Mouse (Mus musculus) retina, adult 2 months (tissue): ENCODE data around the gene Prep.
"Not testable (repeated sequence)": the region's sequence is repeated elsewhere in the genome, so short reads cannot be mapped to it uniquely, and the experiment has no call there.

Experiments used
- DNase-seq: peaks from one replicate; pipeline ENCODE4 v3.0.0-alpha.2; 2012; ENCODE audit warnings: low read depth, low spot score

The Prep gene

GRCm38 (mm10) chr10:45076585-45076984 is 9.6 kb downstream of the Prep start:
- no peak for DNase-seq

- DNase-seq: no peak
These were observed 10.3 kb downstream of the Prep start for GRCm38 (mm10) chr10:45077353-45077752.

- DNase-seq: no peak
These were observed 12.8 kb downstream of the Prep start for GRCm38 (mm10) chr10:45079756-45080155.

- DNase-seq: no peak
These were observed 13.5 kb downstream of the Prep start for GRCm38 (mm10) chr10:45080490-45080889.

GRCm38 (mm10) chr10:45082730-45083129 is 15.7 kb downstream of the Prep start:
- DNase-seq: no peak

GRCm38 (mm10) chr10:45084002-45084401 is 17.0 kb downstream of the Prep start:
- not testable (repeated sequence) for DNase-seq

GRCm38 (mm10) chr10:45084471-45084870 is 17.5 kb downstream of the Prep start:
- no peak for DNase-seq

- DNase-seq: no peak
These were observed 18.3 kb downstream of the Prep start for GRCm38 (mm10) chr10:45085315-45085714.

- DNase-seq: no peak
These were observed 19.6 kb downstream of the Prep start for GRCm38 (mm10) chr10:45086637-45087036.

- no peak for DNase-seq
These were observed 24.6 kb downstream of the Prep start for GRCm38 (mm10) chr10:45091462-45092079.

GRCm38 (mm10) chr10:45092080-45093056 is 25.4 kb downstream of the Prep start:
- no peak for DNase-seq

- no peak for DNase-seq
These were observed 31.7 kb downstream of the Prep start for GRCm38 (mm10) chr10:45098751-45099150.

- DNase-seq: no peak
These were observed 33.5 kb downstream of the Prep start for GRCm38 (mm10) chr10:45100473-45100872.

- no peak for DNase-seq
These were observed 36.2 kb downstream of the Prep start for GRCm38 (mm10) chr10:45103184-45103583.

- DNase-seq: no peak
These were observed 37.1 kb downstream of the Prep start for GRCm38 (mm10) chr10:45104098-45104497.

- DNase-seq: no peak
These were observed 37.6 kb downstream of the Prep start for GRCm38 (mm10) chr10:45104535-45105079.

GRCm38 (mm10) chr10:45106541-45106940 is 39.5 kb downstream of the Prep start:
- no peak for DNase-seq

GRCm38 (mm10) chr10:45107313-45107712 is 40.3 kb downstream of the Prep start:
- DNase-seq: no peak

GRCm38 (mm10) chr10:45109041-45109440 is 42.0 kb downstream of the Prep start:
- DNase-seq: no peak

GRCm38 (mm10) chr10:45109974-45110373 is 43.0 kb downstream of the Prep start:
- no peak for DNase-seq

- DNase-seq: no peak
These were observed 45.9 kb downstream of the Prep start for GRCm38 (mm10) chr10:45112927-45113326.

GRCm38 (mm10) chr10:45114462-45114861 is 47.5 kb downstream of the Prep start:
- no peak for DNase-seq

GRCm38 (mm10) chr10:45116832-45117231 is 49.8 kb downstream of the Prep start:
- no peak for DNase-seq
